In genomic region chr16:31932840-31933697, GRCm38 (mm10) we compare ENCODE assay signal across 8 mouse cellular contexts. TPM values are rescaled to one million over a fixed set of nuclear protein-coding genes. Genes with fewer than 3 reads are reported as not detected.
A peak's percentile ranks its signal among the peaks of the same experiment; 100 is the strongest.
DNase-seq lines count a peak whose midpoint lies in the region; ATAC-seq and TF ChIP-seq lines count a peak whose summit lies in the region.

No protein-coding gene starts in this region.

- TF ChIP-seq CTCF in bone marrow, adult 2 months (IDR thresholded peaks at IDR 0.05; ENCODE audit: control insufficient read depth, insufficient read depth, low read length) = peak; percentile 85
- TF ChIP-seq CTCF in midbrain, postnatal 0 days (IDR thresholded peaks at IDR 0.05) = peak; percentile 98

- TF ChIP-seq POLR2A in bone marrow, adult 2 months (IDR thresholded peaks at IDR 0.05; ENCODE audit: borderline replicate concordance, control insufficient read depth, low read depth, low read length) = no peak

- peak overlapping the region; percentile 95 for H3K4me2 ChIP-seq in embryonic facial prominence, embryonic 14.5 days (ENCODE audit: low read depth, low read length)
- H3K4me2 ChIP-seq in kidney, embryonic 14.5 days (replicated peaks; ENCODE audit: low read depth, low read length) = peak overlapping the region; percentile 94
- H3K4me2 ChIP-seq in limb, embryonic 15.5 days = peak overlapping the region; percentile 91
- peak overlapping the region; percentile 80 for H3K4me2 ChIP-seq in midbrain, postnatal 0 days (ENCODE audit: low read depth, low read length, poor library complexity, severe bottlenecking)

- peaks cover 44% of the 10 kb centered on the region for H3K27me3 ChIP-seq in embryonic facial prominence, embryonic 14.5 days (replicated peaks; ENCODE audit: control insufficient read depth, insufficient read depth, low read length)
- H3K27me3 ChIP-seq in heart, embryonic 10.5 days (ENCODE audit: insufficient read depth, poor library complexity, severe bottlenecking) = peaks cover 69% of the 10 kb centered on the region
- H3K27me3 ChIP-seq in kidney, embryonic 14.5 days (ENCODE audit: control insufficient read depth, insufficient read depth, low read length) = peaks cover 34% of the 10 kb centered on the region
- peaks cover 42% of the 10 kb centered on the region for H3K27me3 ChIP-seq in limb, embryonic 15.5 days
- no peaks in the 10 kb centered on the region for H3K27me3 ChIP-seq in midbrain, postnatal 0 days (ENCODE audit: insufficient read depth, low read length)

- 1% methylated on average over 50 of the region's 50 CpGs for WGBS in bone marrow, adult 2 months
- 2% methylated on average over 40 of the region's 50 CpGs for whole genome bisulfite sequencing in embryonic facial prominence, embryonic 14.5 days
- WGBS in heart, embryonic 10.5 days = 1% methylated on average over 50 of the region's 50 CpGs
- 1% methylated on average over 50 of the region's 50 CpGs for WGBS in kidney, embryonic 14.5 days
- WGBS in limb, embryonic 15.5 days = 1% methylated on average over 50 of the region's 50 CpGs
- under 1% methylated on average over 50 of the region's 50 CpGs for WGBS in midbrain, postnatal 0 days

- peak overlapping the region; percentile 30 for H3K4me3 ChIP-seq in bone marrow, adult 2 months (replicated peaks; ENCODE audit: control insufficient read depth, low read depth, low read length)
- H3K4me3 ChIP-seq in embryonic facial prominence, embryonic 14.5 days (ENCODE audit: low read depth, low read length) = peak overlapping the region; percentile 56
- H3K4me3 ChIP-seq in heart, embryonic 10.5 days = peak overlapping the region; percentile 68
- peak overlapping the region; percentile 52 for H3K4me3 ChIP-seq in kidney, embryonic 14.5 days (ENCODE audit: low read length)
- H3K4me3 ChIP-seq in limb, embryonic 15.5 days = peak overlapping the region; percentile 55
- peak overlapping the region; percentile 39 for H3K4me3 ChIP-seq in midbrain, postnatal 0 days (ENCODE audit: low read depth, low read length)

- DNase-seq in 416B (ENCODE audit: low read depth) = peak; percentile 76
- DNase-seq in embryonic facial prominence, embryonic 14.5 days (ENCODE audit: low spot score) = peak; percentile 97
- DNase-seq in heart, embryonic 10.5 days (ENCODE audit: low spot score) = peak; percentile 92
- peak; percentile 98 for DNase-seq in midbrain, postnatal 0 days (ENCODE audit: low spot score)
- DNase-seq in spleen, postnatal 10 days (ENCODE audit: low spot score in 2 of 2) = peak; percentile 34 to 78

- H3K9ac ChIP-seq in embryonic facial prominence, embryonic 14.5 days (ENCODE audit: low read depth, low read length) = peak overlapping the region; percentile 65
- peak overlapping the region; percentile 59 for H3K9ac ChIP-seq in kidney, embryonic 14.5 days (ENCODE audit: low read depth, low read length)
- peak overlapping the region; percentile 47 for H3K9ac ChIP-seq in limb, embryonic 15.5 days
- H3K9ac ChIP-seq in midbrain, postnatal 0 days (replicated peaks; ENCODE audit: low read length, poor library complexity, severe bottlenecking) = peak overlapping the region; percentile 71

- no peak overlapping the region; the same call in 1 of the 2 replicates for H3K27ac ChIP-seq in bone marrow, adult 2 months (ENCODE audit: control insufficient read depth, insufficient read depth, low read depth, low read length, poor library complexity)
- H3K27ac ChIP-seq in embryonic facial prominence, embryonic 14.5 days (replicated peaks; ENCODE audit: low read depth, low read length) = no peak overlapping the region; the same call in 1 of the 2 replicates
- H3K27ac ChIP-seq in heart, embryonic 10.5 days = peak overlapping the region; percentile 79
- no peak overlapping the region for H3K27ac ChIP-seq in kidney, embryonic 14.5 days (ENCODE audit: low read depth, low read length)
- H3K27ac ChIP-seq in limb, embryonic 15.5 days = no peak overlapping the region
- H3K27ac ChIP-seq in midbrain, postnatal 0 days (ENCODE audit: low read depth, low read length) = peak overlapping the region; percentile 89

- peak; percentile 97 for ATAC-seq in embryonic facial prominence, embryonic 14.5 days (ENCODE audit: low read depth)
- ATAC-seq in kidney, embryonic 14.5 days (ENCODE audit: low FRiP score, low TSS enrichment) = peak; percentile 94
- peak; percentile 88 for ATAC-seq in limb, embryonic 15.5 days (ENCODE audit: insufficient number of reproducible peaks, low FRiP score, low TSS enrichment, low read depth)
- ATAC-seq in midbrain, postnatal 0 days (ENCODE audit: low FRiP score) = peak; percentile 96

- H3K36me3 ChIP-seq in embryonic facial prominence, embryonic 14.5 days (ENCODE audit: control insufficient read depth, insufficient read depth, low read length) = no peaks in the 10 kb centered on the region
- no peaks in the 10 kb centered on the region for H3K36me3 ChIP-seq in heart, embryonic 10.5 days
- H3K36me3 ChIP-seq in kidney, embryonic 14.5 days (ENCODE audit: control insufficient read depth, insufficient read depth, low read length) = no peaks in the 10 kb centered on the region
- no peaks in the 10 kb centered on the region for H3K36me3 ChIP-seq in limb, embryonic 15.5 days
- no peaks in the 10 kb centered on the region for H3K36me3 ChIP-seq in midbrain, postnatal 0 days (ENCODE audit: insufficient read depth, low read length)

- no peaks in the 10 kb centered on the region; the same call in none of the 2 replicates for H3K4me1 ChIP-seq in bone marrow, adult 2 months (ENCODE audit: control insufficient read depth, insufficient read depth, low read length)
- H3K4me1 ChIP-seq in embryonic facial prominence, embryonic 14.5 days (ENCODE audit: control insufficient read depth, insufficient read depth, low read length) = 0 out of 2 replicates have a peak, but pooled peaks cover 4% of the 10 kb centered on the region
- peaks cover 29% of the 10 kb centered on the region for H3K4me1 ChIP-seq in heart, embryonic 10.5 days
- H3K4me1 ChIP-seq in kidney, embryonic 14.5 days (ENCODE audit: control insufficient read depth, insufficient read depth, low read length) = peaks cover 14% of the 10 kb centered on the region
- H3K4me1 ChIP-seq in limb, embryonic 15.5 days = peaks cover 29% of the 10 kb centered on the region
- 0 out of 2 replicates have a peak, but pooled peaks cover 9% of the 10 kb centered on the region for H3K4me1 ChIP-seq in midbrain, postnatal 0 days (ENCODE audit: insufficient read depth, low read length)

- H3K9me3 ChIP-seq in embryonic facial prominence, embryonic 14.5 days (ENCODE audit: control insufficient read depth, low read length) = peaks cover 6% of the 10 kb centered on the region; the same call in 1 of the 2 replicates
- H3K9me3 ChIP-seq in heart, embryonic 10.5 days = no peaks in the 10 kb centered on the region
- H3K9me3 ChIP-seq in kidney, embryonic 14.5 days (ENCODE audit: control insufficient read depth, low read length) = no peaks in the 10 kb centered on the region
- no peaks in the 10 kb centered on the region for H3K9me3 ChIP-seq in limb, embryonic 15.5 days
- H3K9me3 ChIP-seq in midbrain, postnatal 0 days (ENCODE audit: low read length) = no peaks in the 10 kb centered on the region

RNA-seq across cellular contexts. Expression of gene Pigz, which starts 0.6 kb away (rescaled TPM):
- 0.79 and 6.2 TPM in 2 replicates for polyA plus RNA-seq in bone marrow, adult 2 months (2011; ENCODE audit: insufficient read depth, insufficient read length, low replicate concordance, missing spikeins)
- 0.59 and 0.70 TPM in 2 replicates for polyA plus RNA-seq in embryonic facial prominence, embryonic 14.5 days (2014; fragmentation: Nextera tagmentation; extraction: Ambion mirVana)
- polyA plus RNA-seq in heart, embryonic 10.5 days (2016; fragmentation: Nextera tagmentation; extraction: Ambion mirVana) = 0.27 and 0.79 TPM in 2 replicates
- 0.27 and 0.97 TPM in 2 replicates for polyA plus RNA-seq in kidney, embryonic 14.5 days (2014; fragmentation: Nextera tagmentation; extraction: Ambion mirVana)
- 0.49 and 0.91 TPM in 2 replicates for polyA plus RNA-seq in limb, embryonic 15.5 days (2015; fragmentation: Nextera tagmentation; extraction: Ambion mirVana)
- total RNA-seq in midbrain, postnatal 0 days (2014; rRNA removed) = 2.1 and 3.2 TPM in 2 replicates
- polyA plus RNA-seq in midbrain, postnatal 0 days (2015; fragmentation: Nextera tagmentation; extraction: Ambion mirVana) = 2.5 and 3.9 TPM in 2 replicates

RNA-seq across cellular contexts. Expression of gene 0610012G03Rik, which starts 15.2 kb away (rescaled TPM):
- polyA plus RNA-seq in bone marrow, adult 2 months (2011; ENCODE audit: insufficient read depth, insufficient read length, low replicate concordance, missing spikeins) = 16.2 and 24.9 TPM in 2 replicates
- 93.5 and 94.0 TPM in 2 replicates for polyA plus RNA-seq in embryonic facial prominence, embryonic 14.5 days (2014; fragmentation: Nextera tagmentation; extraction: Ambion mirVana)
- polyA plus RNA-seq in heart, embryonic 10.5 days (2016; fragmentation: Nextera tagmentation; extraction: Ambion mirVana) = 95.3 and 109 TPM in 2 replicates
- 96.4 and 99.1 TPM in 2 replicates for polyA plus RNA-seq in kidney, embryonic 14.5 days (2014; fragmentation: Nextera tagmentation; extraction: Ambion mirVana)
- 84.4 and 86.4 TPM in 2 replicates for polyA plus RNA-seq in limb, embryonic 15.5 days (2015; fragmentation: Nextera tagmentation; extraction: Ambion mirVana)
- 95.0 and 98.0 TPM in 2 replicates for total RNA-seq in midbrain, postnatal 0 days (2014; rRNA removed)
- 139 and 143 TPM in 2 replicates for polyA plus RNA-seq in midbrain, postnatal 0 days (2015; fragmentation: Nextera tagmentation; extraction: Ambion mirVana)

RNA-seq across cellular contexts. Expression of gene Ncbp2, which starts 15.2 kb away (rescaled TPM):
- polyA plus RNA-seq in bone marrow, adult 2 months (2011; ENCODE audit: insufficient read depth, insufficient read length, low replicate concordance, missing spikeins) = 16.3 and 39.3 TPM in 2 replicates
- 96.3 and 109 TPM in 2 replicates for polyA plus RNA-seq in embryonic facial prominence, embryonic 14.5 days (2014; fragmentation: Nextera tagmentation; extraction: Ambion mirVana)
- 82.2 and 107 TPM in 2 replicates for polyA plus RNA-seq in heart, embryonic 10.5 days (2016; fragmentation: Nextera tagmentation; extraction: Ambion mirVana)
- 117 and 123 TPM in 2 replicates for polyA plus RNA-seq in kidney, embryonic 14.5 days (2014; fragmentation: Nextera tagmentation; extraction: Ambion mirVana)
- polyA plus RNA-seq in limb, embryonic 15.5 days (2015; fragmentation: Nextera tagmentation; extraction: Ambion mirVana) = 108 and 112 TPM in 2 replicates
- total RNA-seq in midbrain, postnatal 0 days (2014; rRNA removed) = 25.9 and 31.5 TPM in 2 replicates
- polyA plus RNA-seq in midbrain, postnatal 0 days (2015; fragmentation: Nextera tagmentation; extraction: Ambion mirVana) = 65.7 and 73.2 TPM in 2 replicates

RNA-seq across cellular contexts. Expression of gene Meltf, which starts 54.5 kb away (rescaled TPM):
- polyA plus RNA-seq in bone marrow, adult 2 months (2011; ENCODE audit: insufficient read depth, insufficient read length, low replicate concordance, missing spikeins) = not detected in 2 replicates
- polyA plus RNA-seq in embryonic facial prominence, embryonic 14.5 days (2014; fragmentation: Nextera tagmentation; extraction: Ambion mirVana) = 2.1 and 3.1 TPM in 2 replicates
- 0.09 and 0.34 TPM in 2 replicates for polyA plus RNA-seq in heart, embryonic 10.5 days (2016; fragmentation: Nextera tagmentation; extraction: Ambion mirVana)
- polyA plus RNA-seq in kidney, embryonic 14.5 days (2014; fragmentation: Nextera tagmentation; extraction: Ambion mirVana) = 0.10 TPM in 1 of 2 replicates, not detected in the other
- polyA plus RNA-seq in limb, embryonic 15.5 days (2015; fragmentation: Nextera tagmentation; extraction: Ambion mirVana) = 5.2 and 5.5 TPM in 2 replicates
- 0.19 and 0.22 TPM in 2 replicates for total RNA-seq in midbrain, postnatal 0 days (2014; rRNA removed)
- 0.25 and 0.27 TPM in 2 replicates for polyA plus RNA-seq in midbrain, postnatal 0 days (2015; fragmentation: Nextera tagmentation; extraction: Ambion mirVana)

Comparison
In these comparisons a context has a peak if more than half of its experiments do, and no peak if none do; other contexts are left out.
1. H3K27ac ChIP-seq: peak in heart, embryonic 10.5 days (single experiment) and midbrain, postnatal 0 days (single experiment); none in bone marrow, adult 2 months (single experiment), embryonic facial prominence, embryonic 14.5 days (single experiment), kidney, embryonic 14.5 days (single experiment) and limb, embryonic 15.5 days (single experiment).
2. Peak in every context shown above with its lines, with median percentiles within 50 percentile points of each other: DNase-seq, H3K4me3 ChIP-seq, ATAC-seq, H3K4me2 ChIP-seq and H3K9ac ChIP-seq.